Mouse (Mus musculus): ENCODE measurements around the gene Epha2.

Epha2 gene

DNA sequence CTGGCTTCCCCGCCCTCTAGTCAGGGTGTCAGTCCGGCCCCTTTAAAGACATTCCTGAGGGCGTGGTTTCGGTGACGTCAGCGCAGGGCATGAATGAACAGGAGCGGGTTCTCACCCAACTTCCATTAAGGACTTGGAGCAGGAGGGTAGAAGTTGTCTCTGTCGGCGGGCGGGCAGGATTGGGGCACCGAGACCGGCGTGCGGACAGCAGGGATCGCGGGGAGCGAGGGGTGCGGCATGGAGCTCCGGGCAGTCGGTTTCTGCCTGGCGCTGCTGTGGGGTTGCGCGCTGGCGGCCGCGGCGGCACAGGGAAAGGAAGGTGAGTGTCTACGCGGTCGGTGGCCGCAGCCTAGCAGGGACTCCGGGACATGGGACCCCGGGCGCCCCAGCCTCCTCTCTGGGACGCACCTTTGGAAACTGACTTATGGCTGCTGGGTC, at the start of gene Epha2:
TSS of gene Epha2 (plus strand) at position 125 of the 438 bp plus-strand sequence.
- peak; percentile 96 for DNase-seq (ENCODE audit: low spot score)

GRCm38 (mm10) chr4:141252641-141253040, 48.4 kb upstream of the Epha2 start:
- DNase-seq (ENCODE audit: low spot score) = no peak

- no peak for DNase-seq (ENCODE audit: low spot score)
These were observed 46.8 kb upstream of the Epha2 start for GRCm38 (mm10) chr4:141254234-141254633.

GRCm38 (mm10) chr4:141257440-141257839, 43.6 kb upstream of the Epha2 start:
- no peak for DNase-seq (ENCODE audit: low spot score)

GRCm38 (mm10) chr4:141259413-141259812, 41.6 kb upstream of the Epha2 start:
- DNase-seq (ENCODE audit: low spot score) = no peak

- peak; percentile 79 for DNase-seq (ENCODE audit: low spot score)
These were observed 40.9 kb upstream of the Epha2 start for GRCm38 (mm10) chr4:141260007-141260723.

GRCm38 (mm10) chr4:141262906-141263637, 38.0 kb upstream of the Epha2 start:
- DNase-seq (ENCODE audit: low spot score) = no peak

- no peak for DNase-seq (ENCODE audit: low spot score)
These were observed 34.9 kb upstream of the Epha2 start for GRCm38 (mm10) chr4:141265979-141266637.

- DNase-seq (ENCODE audit: low spot score) = no peak
These were observed 33.8 kb upstream of the Epha2 start for GRCm38 (mm10) chr4:141267250-141267649.

GRCm38 (mm10) chr4:141267837-141268236, 33.2 kb upstream of the Epha2 start:
- DNase-seq (ENCODE audit: low spot score) = peak; percentile 73

- DNase-seq (ENCODE audit: low spot score) = no peak
These were observed 32.7 kb upstream of the Epha2 start for GRCm38 (mm10) chr4:141268350-141268749.

- no peak for DNase-seq (ENCODE audit: low spot score)
These were observed 32.0 kb upstream of the Epha2 start for GRCm38 (mm10) chr4:141269080-141269479.

DNA sequence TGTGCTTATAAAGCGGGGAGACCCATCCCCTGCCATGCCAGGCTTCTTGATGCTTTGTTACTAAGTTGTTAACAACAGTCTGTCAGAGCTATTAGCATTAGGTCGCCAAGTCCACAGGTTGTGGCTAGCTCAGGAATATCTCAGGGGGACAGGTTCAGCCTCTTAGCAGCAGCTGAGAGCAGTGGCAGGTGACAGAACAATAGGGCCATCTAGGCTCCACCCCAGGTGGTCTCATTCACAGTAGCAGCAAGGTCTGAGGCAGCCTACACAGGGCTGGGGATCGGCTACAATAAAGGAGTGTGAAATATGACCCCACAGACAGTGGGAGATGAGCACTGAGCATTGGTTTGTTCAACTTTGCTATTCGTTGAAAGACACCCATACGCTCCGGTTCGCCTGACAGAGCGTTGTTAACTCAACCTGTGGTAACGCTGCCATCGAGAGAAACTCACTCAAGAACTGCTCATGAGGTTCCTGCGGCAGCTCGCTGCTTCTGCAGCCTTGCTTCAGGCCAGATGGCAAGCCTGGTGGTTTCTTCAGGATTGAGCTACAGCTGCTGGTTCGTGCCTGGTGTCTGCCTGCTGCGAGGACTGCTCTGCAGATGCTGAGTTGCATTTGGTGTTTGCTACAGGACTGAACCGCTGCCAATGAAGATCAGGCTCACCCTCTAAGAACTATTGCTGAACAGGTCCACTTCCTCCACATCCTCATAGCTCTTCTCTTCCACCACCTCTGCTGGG, 30.7 kb upstream of the Epha2 start:
- no peak for DNase-seq (ENCODE audit: low spot score)

DNA sequence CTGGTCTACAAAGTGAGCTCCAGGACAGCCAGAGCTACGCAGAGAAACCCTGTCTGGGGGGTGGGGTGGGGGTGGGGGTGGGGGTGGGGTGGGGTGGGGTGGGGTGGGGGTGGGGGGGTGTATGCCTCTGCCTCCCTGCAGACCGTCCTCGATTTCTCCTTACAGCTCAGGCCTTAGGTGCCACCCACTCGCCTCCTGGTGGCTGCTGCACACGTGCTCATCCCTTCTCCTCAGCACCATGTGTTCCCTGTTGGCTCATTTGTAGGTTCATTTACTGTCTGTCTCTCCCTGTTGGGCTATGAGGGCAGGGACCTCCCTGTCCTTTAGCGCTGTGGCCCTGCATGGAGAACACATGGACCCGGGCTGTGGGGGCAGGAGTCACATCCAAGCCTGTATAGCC, 29.8 kb upstream of the Epha2 start:
- DNase-seq (ENCODE audit: low spot score) = no peak

DNA sequence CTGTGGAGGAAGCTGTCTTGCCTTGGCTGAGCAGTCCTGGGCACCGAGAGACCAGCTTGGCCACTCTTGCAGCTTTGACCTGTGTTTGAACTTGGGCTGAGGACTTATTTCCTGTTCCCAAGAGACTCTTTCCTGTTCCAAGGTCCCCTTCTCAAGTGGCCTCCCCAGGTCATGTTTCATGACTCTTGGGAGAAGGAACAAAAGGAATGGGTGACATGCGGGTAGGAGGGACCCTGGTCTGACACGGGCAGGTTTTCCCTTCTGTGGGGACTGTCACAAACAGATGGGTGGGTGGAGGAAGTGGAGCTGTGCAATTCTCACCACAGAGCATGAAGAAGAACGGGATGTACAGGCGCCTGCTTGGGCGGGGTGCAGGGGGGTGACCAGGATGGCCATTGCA, 29.3 kb upstream of the Epha2 start:
- DNase-seq (ENCODE audit: low spot score) = no peak

DNA sequence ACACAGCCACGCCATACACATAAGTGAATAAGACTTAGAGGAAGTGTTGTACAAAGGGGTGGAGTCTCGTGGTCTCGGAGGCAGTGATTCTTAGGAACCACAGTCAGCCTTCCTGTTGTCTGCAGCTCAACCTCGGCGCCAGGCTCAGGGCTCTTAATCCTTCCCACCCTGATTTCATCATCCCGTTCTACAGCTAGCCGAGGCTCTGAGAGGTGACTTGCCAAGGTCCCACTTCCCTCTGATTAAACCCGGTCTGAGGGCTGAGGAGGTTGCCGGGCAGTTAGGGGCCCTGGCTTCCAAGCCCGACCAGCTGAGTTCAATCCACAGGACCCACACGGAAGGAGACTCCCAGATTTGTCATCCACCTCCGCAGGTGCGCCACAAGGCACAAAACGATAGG, 28.2 kb upstream of the Epha2 start:
- DNase-seq (ENCODE audit: low spot score) = peak; percentile 47

DNA sequence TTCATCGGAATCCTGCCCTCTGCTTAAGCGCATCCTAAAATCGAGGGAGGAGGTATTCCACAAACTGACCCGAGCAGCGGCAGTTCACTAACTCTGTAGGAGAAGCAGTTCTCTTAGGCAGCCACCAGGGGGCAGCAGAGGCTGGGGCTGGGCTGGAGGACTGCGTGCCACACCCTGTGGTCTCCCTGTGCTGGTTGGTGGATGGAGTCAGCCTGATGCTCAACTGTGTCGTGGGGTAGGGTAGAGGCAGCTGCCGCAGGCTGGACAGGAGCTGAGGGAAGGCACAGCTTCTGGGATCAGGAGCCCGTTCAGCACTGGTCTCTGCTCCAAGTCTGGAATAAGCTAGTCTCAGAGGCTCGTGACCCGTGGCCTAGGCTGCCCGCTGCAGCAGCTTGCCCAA, 27.7 kb upstream of the Epha2 start:
- DNase-seq (ENCODE audit: low spot score) = peak; percentile 89

DNA sequence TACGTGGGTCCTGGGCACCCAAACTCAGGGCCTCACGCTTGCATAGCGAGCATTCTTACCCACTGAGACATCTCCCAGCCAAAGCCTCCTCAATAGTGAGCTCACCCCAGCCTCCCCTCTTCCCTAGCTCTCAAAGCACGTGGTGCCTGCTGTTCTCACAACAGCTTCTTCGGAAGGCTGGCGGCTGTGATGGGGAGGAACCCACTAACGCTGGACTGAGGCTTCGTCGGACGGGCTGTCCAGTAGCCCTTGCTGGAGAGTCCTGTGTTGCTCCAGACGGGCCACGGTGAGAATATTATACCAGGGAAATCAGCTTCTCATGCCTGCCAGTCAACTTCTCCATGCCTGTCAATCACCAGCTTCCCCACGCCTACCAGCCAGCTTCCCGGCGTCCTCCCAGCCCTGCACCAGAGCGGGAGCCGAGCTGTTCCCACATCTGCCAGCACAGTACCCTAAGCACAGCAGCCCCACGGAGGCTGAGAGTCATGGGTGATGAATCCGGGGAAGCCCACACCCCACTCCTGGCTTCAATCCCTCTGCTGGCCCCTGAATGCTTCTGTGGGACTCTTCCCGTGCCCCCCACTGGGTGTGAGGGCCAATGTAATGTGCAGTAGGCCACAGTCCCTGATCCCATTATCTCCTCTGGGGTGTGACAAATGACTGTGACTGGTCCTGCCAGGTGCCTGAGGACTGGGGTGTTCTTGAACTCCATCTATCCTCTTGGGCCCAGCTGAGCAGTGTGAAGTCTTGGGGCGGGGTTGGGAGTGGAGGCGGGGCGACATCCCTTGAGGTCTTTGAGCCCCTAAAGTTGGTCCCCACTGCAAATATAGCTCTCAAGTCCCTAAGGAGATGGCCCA, 26.3 kb upstream of the Epha2 start:
- DNase-seq (ENCODE audit: low spot score) = peak; percentile 46

- DNase-seq (ENCODE audit: low spot score) = peak; percentile 45
These were observed 23.9 kb upstream of the Epha2 start for GRCm38 (mm10) chr4:141277157-141277556.

DNA sequence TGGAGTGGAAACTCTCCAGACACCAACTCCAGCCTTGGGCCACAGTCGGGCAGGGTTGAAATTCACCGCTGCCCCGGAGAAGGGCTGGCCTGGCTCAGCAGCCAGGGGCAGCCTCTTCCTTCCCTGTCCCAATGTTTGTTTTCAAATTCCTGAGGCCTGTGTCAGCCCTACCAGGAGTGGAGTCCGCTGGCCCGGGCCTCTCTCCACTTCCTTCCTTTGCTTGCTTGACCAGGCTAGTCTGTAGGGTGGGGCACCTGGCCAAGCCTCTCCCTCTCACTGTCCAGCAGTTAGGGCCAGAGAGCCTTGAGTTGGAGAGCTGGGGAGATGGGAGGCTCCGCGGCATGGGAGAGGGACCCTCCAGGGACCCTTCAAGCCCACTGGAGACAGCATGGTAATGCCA, 22.9 kb upstream of the Epha2 start:
- DNase-seq (ENCODE audit: low spot score) = peak; percentile 94

- peak; percentile 70 for DNase-seq (ENCODE audit: low spot score)
These were observed 21.7 kb upstream of the Epha2 start for GRCm38 (mm10) chr4:141279327-141279726.

Measured in urinary bladder, postnatal 14 days (tissue).